Mouse (Mus musculus): ENCODE results near the gene Coro1b. TPM values are rescaled to one million over a fixed set of nuclear protein-coding genes. Genes with fewer than 3 reads are reported as not detected.

Coro1b gene
- polyA plus RNA-seq, 1 experiment from 2014 or later = 64.4 TPM

GRCm38 (mm10) chr19:4112063-4112960, 36.1 kb upstream of the Coro1b start:
- H3K27ac ChIP-seq (ENCODE audit: low read depth) = peak overlapping the region; percentile 90
- H3K9ac ChIP-seq (replicated peaks) = 0 out of 2 replicates have a peak overlapping the region, but pooled peaks have one; percentile 39
- H3K27me3 ChIP-seq (ENCODE audit: insufficient read depth, low read length) = no peaks in the 10 kb centered on the region
- WGBS (ENCODE audit: insufficient replicate concordance) = 84% methylated on average over 26 of the region's 26 CpGs
- H3K36me3 ChIP-seq (replicated peaks; ENCODE audit: insufficient read depth, low read length) = peaks cover 53% of the 10 kb centered on the region
- peaks cover 26% of the 10 kb centered on the region for H3K4me1 ChIP-seq (ENCODE audit: insufficient read depth)
- H3K9me3 ChIP-seq (ENCODE audit: low read length) = no peaks in the 10 kb centered on the region
- ATAC-seq (no peak), DNase-seq (peak; percentile 52)
- H3K4me3 ChIP-seq (ENCODE audit: low read depth, low read length) = no peak overlapping the region
- TF ChIP-seq CTCF (IDR thresholded peaks at IDR 0.05; ENCODE audit: low read depth) (no peak), EP300 (IDR thresholded peaks at IDR 0.05; ENCODE audit: low read depth) (no peak)
- no peak overlapping the region for H3K4me2 ChIP-seq (ENCODE audit: low read depth, low read length)

GRCm38 (mm10) chr19:4113186-4113805, 35.1 kb upstream of the Coro1b start:
- Histone ChIP-seq H3K9me3 (ENCODE audit: low read length) (no peaks in the 10 kb centered on the region), H3K4me1 (ENCODE audit: insufficient read depth) (peaks cover 28% of the 10 kb centered on the region), H3K4me3 (ENCODE audit: low read depth, low read length) (0 out of 2 replicates have a peak overlapping the region, but pooled peaks have one; percentile 1), H3K4me2 (ENCODE audit: low read depth, low read length) (peak overlapping the region; percentile 57), H3K27me3 (ENCODE audit: insufficient read depth, low read length) (no peaks in the 10 kb centered on the region), H3K27ac (ENCODE audit: low read depth) (peak overlapping the region; percentile 90), H3K36me3 (replicated peaks; ENCODE audit: insufficient read depth, low read length) (peaks cover 62% of the 10 kb centered on the region), H3K9ac (replicated peaks) (peak overlapping the region; percentile 47)
- WGBS (ENCODE audit: insufficient replicate concordance) = 35% methylated on average over 13 of the region's 13 CpGs
- no peak for TF ChIP-seq CTCF (IDR thresholded peaks at IDR 0.05; ENCODE audit: low read depth)
- peak; percentile 89 for TF ChIP-seq EP300 (IDR thresholded peaks at IDR 0.05; ENCODE audit: low read depth)
- DNase-seq (peak; percentile 85), ATAC-seq (peak; percentile 93)

- peaks cover 64% of the 10 kb centered on the region for H3K36me3 ChIP-seq (replicated peaks; ENCODE audit: insufficient read depth, low read length)
- ATAC-seq (peak; percentile 44), DNase-seq (peak; percentile 64)
- 11% methylated on average over 5 of the region's 5 CpGs for WGBS (ENCODE audit: insufficient replicate concordance)
- TF ChIP-seq EP300 (IDR thresholded peaks at IDR 0.05; ENCODE audit: low read depth) (no peak), CTCF (IDR thresholded peaks at IDR 0.05; ENCODE audit: low read depth) (no peak)
- H3K4me3 ChIP-seq (ENCODE audit: low read depth, low read length) = 0 out of 2 replicates have a peak overlapping the region, but pooled peaks have one; percentile 1
- no peaks in the 10 kb centered on the region for H3K9me3 ChIP-seq (ENCODE audit: low read length)
- H3K4me2 ChIP-seq (ENCODE audit: low read depth, low read length) = peak overlapping the region; percentile 57
- H3K27me3 ChIP-seq (ENCODE audit: insufficient read depth, low read length) = no peaks in the 10 kb centered on the region
- H3K27ac ChIP-seq (ENCODE audit: low read depth) = peak overlapping the region; percentile 90
- H3K4me1 ChIP-seq (ENCODE audit: insufficient read depth) = peaks cover 29% of the 10 kb centered on the region
- H3K9ac ChIP-seq (replicated peaks) = peak overlapping the region; percentile 47
Observed at GRCm38 (mm10) chr19:4113806-4114230, 34.6 kb upstream of the Coro1b start.

GRCm38 (mm10) chr19:4114551-4114950, 33.9 kb upstream of the Coro1b start:
- Histone ChIP-seq H3K36me3 (replicated peaks; ENCODE audit: insufficient read depth, low read length) (peaks cover 66% of the 10 kb centered on the region), H3K9ac (replicated peaks) (peak overlapping the region; percentile 47; the same call in 1 of the 2 replicates), H3K27me3 (ENCODE audit: insufficient read depth, low read length) (no peaks in the 10 kb centered on the region), H3K9me3 (ENCODE audit: low read length) (no peaks in the 10 kb centered on the region), H3K4me1 (ENCODE audit: insufficient read depth) (peaks cover 31% of the 10 kb centered on the region), H3K4me2 (ENCODE audit: low read depth, low read length) (0 out of 2 replicates have a peak overlapping the region, but pooled peaks have one; percentile 57), H3K27ac (ENCODE audit: low read depth) (peak overlapping the region; percentile 90), H3K4me3 (ENCODE audit: low read depth, low read length) (no peak overlapping the region)
- DNase-seq = no peak
- WGBS (ENCODE audit: insufficient replicate concordance) = 84% methylated on average over 10 of the region's 10 CpGs
- no peak for TF ChIP-seq CTCF (IDR thresholded peaks at IDR 0.05; ENCODE audit: low read depth)
- no peak for TF ChIP-seq EP300 (IDR thresholded peaks at IDR 0.05; ENCODE audit: low read depth)
- no peak for ATAC-seq

- Histone ChIP-seq H3K4me2 (ENCODE audit: low read depth, low read length) (no peak overlapping the region), H3K9me3 (ENCODE audit: low read length) (no peaks in the 10 kb centered on the region), H3K36me3 (replicated peaks; ENCODE audit: insufficient read depth, low read length) (peaks cover 66% of the 10 kb centered on the region), H3K4me3 (ENCODE audit: low read depth, low read length) (no peak overlapping the region), H3K4me1 (ENCODE audit: insufficient read depth) (peaks cover 37% of the 10 kb centered on the region), H3K9ac (replicated peaks) (no peak overlapping the region), H3K27ac (ENCODE audit: low read depth) (no peak overlapping the region), H3K27me3 (ENCODE audit: insufficient read depth, low read length) (no peaks in the 10 kb centered on the region)
- no peak for TF ChIP-seq CTCF (IDR thresholded peaks at IDR 0.05; ENCODE audit: low read depth)
- no peak for TF ChIP-seq EP300 (IDR thresholded peaks at IDR 0.05; ENCODE audit: low read depth)
- 93% methylated on average over 10 of the region's 10 CpGs for WGBS (ENCODE audit: insufficient replicate concordance)
- DNase-seq (no peak), ATAC-seq (no peak)
Observed at GRCm38 (mm10) chr19:4115144-4115543, 33.3 kb upstream of the Coro1b start.

GRCm38 (mm10) chr19:4115816-4116215, 32.6 kb upstream of the Coro1b start:
- TF ChIP-seq EP300 (IDR thresholded peaks at IDR 0.05; ENCODE audit: low read depth) = no peak
- no peak for TF ChIP-seq CTCF (IDR thresholded peaks at IDR 0.05; ENCODE audit: low read depth)
- ATAC-seq (no peak), DNase-seq (no peak)
- Histone ChIP-seq H3K36me3 (replicated peaks; ENCODE audit: insufficient read depth, low read length) (peaks cover 63% of the 10 kb centered on the region), H3K9ac (replicated peaks) (no peak overlapping the region), H3K27me3 (ENCODE audit: insufficient read depth, low read length) (no peaks in the 10 kb centered on the region), H3K4me1 (ENCODE audit: insufficient read depth) (peaks cover 44% of the 10 kb centered on the region), H3K4me3 (ENCODE audit: low read depth, low read length) (no peak overlapping the region), H3K4me2 (ENCODE audit: low read depth, low read length) (no peak overlapping the region), H3K9me3 (ENCODE audit: low read length) (no peaks in the 10 kb centered on the region), H3K27ac (ENCODE audit: low read depth) (no peak overlapping the region)
- 89% methylated on average over 11 of the region's 11 CpGs for WGBS (ENCODE audit: insufficient replicate concordance)

All from liver, postnatal 0 days (tissue).